Mouse (Mus musculus) adrenal gland, postnatal 10 days (tissue): Measurements from ENCODE around the gene Rpl22. TPM values are rescaled to one million over a fixed set of nuclear protein-coding genes. Genes with fewer than 3 reads are reported as not detected.

Source experiments
- DNase-seq: peaks from one replicate; pipeline ENCODE4 v3.0.0; 2021; ENCODE audit warnings: mixed read lengths
- long read RNA-seq, 2 experiments: library from polyadenylated mRNA; stranded (forward); transcript quantifications; one replicate each; pipeline ENCODE4 v2.0.0; 2021
- total RNA-seq, 2 experiments: library from RNA; stranded (reverse); gene quantifications; 2 replicates each; pipeline ENCODE4 v1.2.3; 2021

The Rpl22 gene
- total RNA-seq: 100 to 1,000 TPM; 484 to 487 TPM
- long read RNA-seq, experiment 1, transcript Rpl22-205 (4 exons, 581 nt): major isoform, 148 of 198 reads
- long read RNA-seq, experiment 1, partial matches to known transcripts: 33 of 198 reads
- long read RNA-seq, experiment 1, other reads (novel, unspliced or antisense): 17 of 198 reads
- long read RNA-seq, experiment 2, transcript Rpl22-205 (4 exons, 581 nt): major isoform, 93 of 118 reads
- long read RNA-seq, experiment 2, partial matches to known transcripts: 17 of 118 reads
- long read RNA-seq, experiment 2, other reads (novel, unspliced or antisense): 8 of 118 reads

GRCm38 (mm10) chr4:152325574-152326411 lies at the start of gene Rpl22:
TSS of gene Rpl22 (plus strand) at chr4:152325742.
- DNase-seq: peak; percentile 92

- DNase-seq: peak; percentile 59
Observed at GRCm38 (mm10) chr4:152276389-152277347, 48.9 kb upstream of the Rpl22 start.

GRCm38 (mm10) chr4:152277916-152278315 lies 47.6 kb upstream of the Rpl22 start:
- DNase-seq: no peak

GRCm38 (mm10) chr4:152278986-152279385 lies 46.6 kb upstream of the Rpl22 start:
- DNase-seq: no peak

- no peak for DNase-seq
Observed at GRCm38 (mm10) chr4:152281601-152282000, 43.9 kb upstream of the Rpl22 start.

- DNase-seq: no peak
Observed at GRCm38 (mm10) chr4:152282721-152283120, 42.8 kb upstream of the Rpl22 start.

- peak; percentile 93 for DNase-seq
Observed at GRCm38 (mm10) chr4:152283186-152283950, 42.2 kb upstream of the Rpl22 start.

GRCm38 (mm10) chr4:152285505-152285904 lies 40.0 kb upstream of the Rpl22 start:
- DNase-seq: peak; percentile 72

GRCm38 (mm10) chr4:152286183-152286582 lies 39.4 kb upstream of the Rpl22 start:
- DNase-seq: no peak

- DNase-seq: peak; percentile 89
Observed at GRCm38 (mm10) chr4:152286887-152287286, 38.7 kb upstream of the Rpl22 start.

- DNase-seq: no peak
Observed at GRCm38 (mm10) chr4:152287317-152288120, 38.0 kb upstream of the Rpl22 start.

GRCm38 (mm10) chr4:152288398-152288945 lies 37.1 kb upstream of the Rpl22 start:
- DNase-seq: no peak

- DNase-seq: no peak
Observed at GRCm38 (mm10) chr4:152290385-152290784, 35.2 kb upstream of the Rpl22 start.

GRCm38 (mm10) chr4:152290991-152291390 lies 34.6 kb upstream of the Rpl22 start:
- DNase-seq: no peak

GRCm38 (mm10) chr4:152291562-152291961 lies 34.0 kb upstream of the Rpl22 start, which contains the start of gene Hes3:
TSS of gene Hes3 (minus strand) at chr4:152291662.
- DNase-seq: no peak

- DNase-seq: no peak
Observed at GRCm38 (mm10) chr4:152292102-152292765, 33.3 kb upstream of the Rpl22 start.

- DNase-seq: no peak
Observed at GRCm38 (mm10) chr4:152294188-152294929, 31.2 kb upstream of the Rpl22 start.

- DNase-seq: no peak
Observed at GRCm38 (mm10) chr4:152295916-152296315, 29.6 kb upstream of the Rpl22 start.

- no peak for DNase-seq
Observed at GRCm38 (mm10) chr4:152296371-152296770, 29.2 kb upstream of the Rpl22 start.
